Mouse (Mus musculus) embryonic fibroblast, embryonic 13.5 days (primary cell): ENCODE measurements around the gene Farp1.

Experiments used
- CTCF ChIP-seq: IDR thresholded peaks from 2 replicates; pipeline ENCODE4 v1.5.1; 2011; ENCODE audit warnings: mild to moderate bottlenecking, control low read depth, low read length, moderate library complexity, borderline replicate concordance; ENCODE audit not compliant: insufficient read depth
- POLR2A ChIP-seq: IDR thresholded peaks from 2 replicates; pipeline ENCODE4 v1.6.1; 2011; ENCODE audit warnings: low read depth, mild to moderate bottlenecking, control low read depth, low read length, moderate library complexity

DNA sequence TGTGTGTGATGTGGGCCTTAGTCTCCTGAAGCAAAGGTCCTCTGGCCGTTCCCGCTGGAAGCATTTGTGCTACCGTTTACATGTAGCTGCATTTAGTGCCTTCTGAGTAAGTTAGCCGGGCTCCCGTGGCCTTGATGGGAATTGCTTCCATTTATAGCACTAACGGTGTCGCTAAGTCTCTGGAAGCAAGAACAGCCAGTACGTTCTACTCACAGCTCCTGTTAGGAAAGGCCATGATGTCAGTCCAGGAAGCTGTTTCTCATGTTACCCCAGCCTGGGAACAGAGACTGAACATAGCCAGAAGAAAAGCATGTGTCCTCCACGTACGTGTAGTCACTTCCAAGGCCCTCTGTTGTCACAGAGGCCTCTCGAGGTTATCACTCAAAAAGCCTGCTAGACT lies 190.8 kb downstream of the Farp1 start:
- TF ChIP-seq CTCF, result no peak
- no peak for TF ChIP-seq POLR2A
